Mouse (Mus musculus): Measurements from ENCODE around the gene Bard1. TPM values are rescaled to one million over a fixed set of nuclear protein-coding genes. Genes with fewer than 3 reads are reported as not detected.

Gene Bard1
- polyA plus RNA-seq, 1 experiment from 2014 or later, result 0.95 TPM

DNA sequence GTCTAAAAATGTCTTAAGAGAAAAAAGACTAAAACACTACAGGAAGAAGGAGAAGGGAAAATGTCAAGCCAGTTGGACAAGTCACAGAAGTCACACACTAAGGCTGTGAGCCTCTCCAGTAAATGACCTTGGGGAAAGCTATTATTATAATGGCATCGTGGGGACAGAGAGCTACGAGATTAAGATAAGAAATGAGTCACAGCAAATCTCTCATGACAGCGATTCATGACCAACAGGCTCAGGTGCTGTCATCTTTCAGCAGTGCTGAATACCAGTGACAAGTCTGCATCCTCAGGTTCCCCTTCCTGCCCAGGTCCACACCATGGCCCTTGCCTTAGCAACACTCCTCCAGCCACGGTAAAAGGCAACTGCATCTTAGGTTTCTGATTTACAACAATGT, 46.8 kb downstream of the Bard1 start:
- 67% methylated on average over 4 of the region's 4 CpGs for WGBS
- H3K4me2 ChIP-seq (replicated peaks), result no peak overlapping the region
- H3K27me3 ChIP-seq (ENCODE audit: control insufficient read depth, insufficient read depth, low read length), result no peaks in the 10 kb centered on the region

DNA sequence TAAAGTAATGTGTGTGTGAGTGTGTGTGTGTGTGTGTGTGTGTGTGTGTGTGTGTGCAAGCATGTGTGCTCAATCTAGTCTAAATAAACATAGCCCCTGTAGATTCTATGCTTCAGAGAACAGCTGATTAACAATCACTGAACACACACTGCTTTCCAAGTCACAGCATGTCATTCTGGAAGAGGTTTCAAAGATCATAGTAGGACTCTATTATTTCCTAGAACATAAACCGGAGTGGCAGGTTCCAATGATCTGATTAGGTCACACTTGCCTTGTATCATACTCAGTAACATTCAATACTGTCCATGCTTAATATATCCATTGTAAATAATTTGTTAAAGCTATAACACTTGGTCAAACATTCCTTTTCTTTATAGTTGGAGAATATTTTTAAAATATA, 47.5 kb downstream of the Bard1 start:
- no peak overlapping the region for H3K4me3 ChIP-seq (replicated peaks; ENCODE audit: low read length)
- H3K27me3 ChIP-seq (ENCODE audit: control insufficient read depth, insufficient read depth, low read length), result no peaks in the 10 kb centered on the region
- no peak overlapping the region for H3K27ac ChIP-seq
- no peak for ATAC-seq (ENCODE audit: low FRiP score)
- DNase-seq (ENCODE audit: low spot score), result no peak
- 61% methylated on average over 1 of the region's 1 CpGs for WGBS
- no peak overlapping the region for H3K4me2 ChIP-seq (replicated peaks)
- H3K4me1 ChIP-seq (replicated peaks; ENCODE audit: control insufficient read depth, insufficient read depth, low read length), result no peaks in the 10 kb centered on the region
- H3K36me3 ChIP-seq (replicated peaks; ENCODE audit: control insufficient read depth, insufficient read depth), result no peaks in the 10 kb centered on the region
- H3K9ac ChIP-seq, result no peak overlapping the region
- no peaks in the 10 kb centered on the region for H3K9me3 ChIP-seq (ENCODE audit: control insufficient read depth, low read length)

More for the DNA sequence above, 46.8 kb downstream of the Bard1 start:
- ATAC-seq (ENCODE audit: low FRiP score), result no peak
- no peaks in the 10 kb centered on the region for H3K9me3 ChIP-seq (ENCODE audit: control insufficient read depth, low read length)
- H3K9ac ChIP-seq, result no peak overlapping the region
- no peaks in the 10 kb centered on the region for H3K36me3 ChIP-seq (replicated peaks; ENCODE audit: control insufficient read depth, insufficient read depth)
- DNase-seq (ENCODE audit: low spot score), result no peak
- H3K4me1 ChIP-seq (replicated peaks; ENCODE audit: control insufficient read depth, insufficient read depth, low read length), result no peaks in the 10 kb centered on the region
- H3K27ac ChIP-seq, result no peak overlapping the region
- no peak overlapping the region for H3K4me3 ChIP-seq (replicated peaks; ENCODE audit: low read length)

GRCm38 (mm10) chr1:71052756-71053155, 50.2 kb downstream of the Bard1 start:
- Histone ChIP-seq H3K36me3 (replicated peaks; ENCODE audit: control insufficient read depth, insufficient read depth) (no peaks in the 10 kb centered on the region), H3K4me1 (replicated peaks; ENCODE audit: control insufficient read depth, insufficient read depth, low read length) (no peaks in the 10 kb centered on the region), H3K4me3 (replicated peaks; ENCODE audit: low read length) (no peak overlapping the region), H3K27me3 (ENCODE audit: control insufficient read depth, insufficient read depth, low read length) (no peaks in the 10 kb centered on the region), H3K4me2 (replicated peaks) (no peak overlapping the region), H3K27ac (no peak overlapping the region), H3K9ac (no peak overlapping the region), H3K9me3 (ENCODE audit: control insufficient read depth, low read length) (no peaks in the 10 kb centered on the region)
- no peak for ATAC-seq (ENCODE audit: low FRiP score)
- no peak for DNase-seq (ENCODE audit: low spot score)
- 95% methylated on average over 2 of the region's 2 CpGs for WGBS

DNA sequence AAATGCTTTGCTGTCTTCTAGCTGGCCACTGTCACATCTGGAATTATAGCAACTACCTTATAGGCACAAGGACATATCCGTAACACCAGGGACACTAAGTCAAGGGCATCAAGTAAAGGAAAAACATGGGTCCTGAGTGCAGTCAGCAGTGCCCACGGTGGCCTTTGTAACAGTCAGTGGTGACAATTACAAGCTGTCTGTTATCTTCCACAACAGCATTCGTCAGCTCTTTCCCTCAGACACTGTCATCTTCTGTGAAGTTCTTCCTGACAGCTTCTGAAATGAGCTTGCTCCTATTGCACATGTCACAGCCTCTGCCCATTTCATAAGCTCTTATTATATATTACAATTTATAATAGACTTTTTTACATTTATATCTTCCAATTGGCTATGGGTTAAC, 50.7 kb downstream of the Bard1 start:
- no peak for DNase-seq (ENCODE audit: low spot score)
- ATAC-seq (ENCODE audit: low FRiP score), result no peak
- H3K9ac ChIP-seq, result no peak overlapping the region
- no peaks in the 10 kb centered on the region for H3K36me3 ChIP-seq (replicated peaks; ENCODE audit: control insufficient read depth, insufficient read depth)
- 91% methylated on average over 3 of the region's 3 CpGs for WGBS
- H3K27me3 ChIP-seq (ENCODE audit: control insufficient read depth, insufficient read depth, low read length), result no peaks in the 10 kb centered on the region
- no peak overlapping the region for H3K4me2 ChIP-seq (replicated peaks)
- no peak overlapping the region for H3K27ac ChIP-seq
- H3K4me1 ChIP-seq (replicated peaks; ENCODE audit: control insufficient read depth, insufficient read depth, low read length), result no peaks in the 10 kb centered on the region
- H3K9me3 ChIP-seq (ENCODE audit: control insufficient read depth, low read length), result no peaks in the 10 kb centered on the region
- H3K4me3 ChIP-seq (replicated peaks; ENCODE audit: low read length), result no peak overlapping the region

DNA sequence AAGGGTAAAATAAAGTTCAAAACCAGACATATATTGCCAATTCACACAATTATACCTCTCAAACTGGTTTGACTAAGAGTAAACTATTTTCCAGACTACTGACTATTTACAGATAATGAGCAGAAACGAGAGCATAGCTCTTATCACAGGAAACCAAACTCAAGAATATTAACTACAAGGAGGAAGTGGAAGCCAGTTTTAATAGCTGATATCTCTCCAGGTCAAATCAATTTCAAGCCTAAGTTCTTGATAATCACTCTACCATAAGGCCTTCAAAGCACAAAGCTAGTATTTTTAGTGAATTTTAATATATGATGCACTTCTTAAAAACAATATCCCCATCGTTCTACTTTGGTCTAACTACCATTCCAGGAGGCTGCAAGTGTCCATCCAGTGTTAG, 57.8 kb downstream of the Bard1 start:
- DNase-seq (ENCODE audit: low spot score) (no peak), ATAC-seq (ENCODE audit: low FRiP score) (no peak)
- Histone ChIP-seq H3K27me3 (ENCODE audit: control insufficient read depth, insufficient read depth, low read length) (no peaks in the 10 kb centered on the region), H3K36me3 (replicated peaks; ENCODE audit: control insufficient read depth, insufficient read depth) (no peaks in the 10 kb centered on the region), H3K27ac (no peak overlapping the region), H3K9ac (no peak overlapping the region), H3K9me3 (ENCODE audit: control insufficient read depth, low read length) (no peaks in the 10 kb centered on the region), H3K4me1 (replicated peaks; ENCODE audit: control insufficient read depth, insufficient read depth, low read length) (no peaks in the 10 kb centered on the region), H3K4me2 (replicated peaks) (no peak overlapping the region), H3K4me3 (replicated peaks; ENCODE audit: low read length) (no peak overlapping the region)
- WGBS, result 91% methylated on average over 2 of the region's 2 CpGs

DNA sequence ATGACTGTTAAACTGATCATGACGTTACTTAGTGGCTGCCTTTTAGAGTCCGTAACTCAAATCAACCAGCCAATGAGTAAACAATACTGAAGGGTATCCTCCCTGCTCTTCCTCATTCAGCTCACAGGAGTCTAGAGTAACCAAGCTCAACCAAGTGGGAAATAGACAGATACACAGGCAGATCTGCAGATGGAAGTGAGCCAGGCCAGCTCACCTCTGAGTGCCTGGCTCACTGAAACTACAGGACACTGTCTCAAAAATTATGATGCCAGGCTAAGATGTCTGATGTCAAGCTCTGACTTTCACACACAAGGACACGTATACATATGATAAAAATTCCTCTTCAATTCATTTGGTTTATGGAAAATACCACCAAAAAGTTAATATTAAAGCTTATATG, 59.0 kb downstream of the Bard1 start:
- ATAC-seq (ENCODE audit: low FRiP score), result no peak
- Histone ChIP-seq H3K4me2 (replicated peaks) (no peak overlapping the region), H3K27ac (no peak overlapping the region), H3K4me3 (replicated peaks; ENCODE audit: low read length) (no peak overlapping the region), H3K27me3 (ENCODE audit: control insufficient read depth, insufficient read depth, low read length) (no peaks in the 10 kb centered on the region), H3K9ac (no peak overlapping the region), H3K4me1 (replicated peaks; ENCODE audit: control insufficient read depth, insufficient read depth, low read length) (no peaks in the 10 kb centered on the region), H3K36me3 (replicated peaks; ENCODE audit: control insufficient read depth, insufficient read depth) (no peaks in the 10 kb centered on the region), H3K9me3 (ENCODE audit: control insufficient read depth, low read length) (no peaks in the 10 kb centered on the region)
- WGBS, result 92% methylated on average over 3 of the region's 3 CpGs
- DNase-seq (ENCODE audit: low spot score), result no peak

DNA sequence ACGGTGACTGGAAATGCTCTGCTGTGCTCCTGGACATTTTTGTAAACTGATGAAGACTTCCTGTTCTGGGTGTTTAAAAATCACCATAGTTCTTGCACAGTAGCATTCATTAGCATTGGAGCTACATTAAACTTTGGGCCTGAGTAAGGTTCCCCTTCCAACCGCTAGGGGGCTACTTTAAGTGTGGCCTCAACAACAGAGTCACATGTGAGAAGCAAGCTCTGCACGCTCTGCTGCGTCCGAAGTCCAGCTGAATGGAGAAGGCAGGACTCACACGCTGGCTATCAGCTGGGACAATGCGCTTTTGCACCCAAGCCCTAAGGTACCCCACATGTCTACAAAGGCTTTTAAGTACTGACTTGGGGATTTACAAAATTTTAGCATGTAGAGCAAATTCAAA, 65.9 kb downstream of the Bard1 start:
- DNase-seq (ENCODE audit: low spot score) (no peak), ATAC-seq (ENCODE audit: low FRiP score) (peak; percentile 69; the same call in 1 of the 2 replicates)
- Histone ChIP-seq H3K4me2 (replicated peaks) (no peak overlapping the region), H3K27ac (no peak overlapping the region), H3K27me3 (ENCODE audit: control insufficient read depth, insufficient read depth, low read length) (no peaks in the 10 kb centered on the region), H3K4me1 (replicated peaks; ENCODE audit: control insufficient read depth, insufficient read depth, low read length) (no peaks in the 10 kb centered on the region), H3K36me3 (replicated peaks; ENCODE audit: control insufficient read depth, insufficient read depth) (no peaks in the 10 kb centered on the region), H3K9me3 (ENCODE audit: control insufficient read depth, low read length) (no peaks in the 10 kb centered on the region), H3K9ac (no peak overlapping the region), H3K4me3 (replicated peaks; ENCODE audit: low read length) (no peak overlapping the region)
- 47% methylated on average over 7 of the region's 7 CpGs for WGBS

- ATAC-seq (ENCODE audit: low FRiP score) (no peak), DNase-seq (ENCODE audit: low spot score) (no peak)
- H3K4me1 ChIP-seq (replicated peaks; ENCODE audit: control insufficient read depth, insufficient read depth, low read length), result no peaks in the 10 kb centered on the region
- WGBS, result 57% methylated on average over 1 of the region's 1 CpGs
- no peaks in the 10 kb centered on the region for H3K27me3 ChIP-seq (ENCODE audit: control insufficient read depth, insufficient read depth, low read length)
- no peaks in the 10 kb centered on the region for H3K36me3 ChIP-seq (replicated peaks; ENCODE audit: control insufficient read depth, insufficient read depth)
- H3K9me3 ChIP-seq (ENCODE audit: control insufficient read depth, low read length), result no peaks in the 10 kb centered on the region
- no peak overlapping the region for H3K27ac ChIP-seq
- no peak overlapping the region for H3K4me2 ChIP-seq (replicated peaks)
- no peak overlapping the region for H3K9ac ChIP-seq
- no peak overlapping the region for H3K4me3 ChIP-seq (replicated peaks; ENCODE audit: low read length)
These were observed 67.4 kb downstream of the Bard1 start for GRCm38 (mm10) chr1:71035565-71035964.

- H3K36me3 ChIP-seq (replicated peaks; ENCODE audit: control insufficient read depth, insufficient read depth), result no peaks in the 10 kb centered on the region
- WGBS, result 89% methylated on average over 5 of the region's 5 CpGs
- DNase-seq (ENCODE audit: low spot score) (no peak), ATAC-seq (ENCODE audit: low FRiP score) (no peak)
- no peak overlapping the region for H3K27ac ChIP-seq
- H3K4me3 ChIP-seq (replicated peaks; ENCODE audit: low read length), result no peak overlapping the region
- no peak overlapping the region for H3K9ac ChIP-seq
- H3K4me2 ChIP-seq (replicated peaks), result no peak overlapping the region
- no peaks in the 10 kb centered on the region for H3K27me3 ChIP-seq (ENCODE audit: control insufficient read depth, insufficient read depth, low read length)
- H3K9me3 ChIP-seq (ENCODE audit: control insufficient read depth, low read length), result no peaks in the 10 kb centered on the region
- H3K4me1 ChIP-seq (replicated peaks; ENCODE audit: control insufficient read depth, insufficient read depth, low read length), result no peaks in the 10 kb centered on the region
These were observed 80.2 kb downstream of the Bard1 start for GRCm38 (mm10) chr1:71022766-71023165.

DNA sequence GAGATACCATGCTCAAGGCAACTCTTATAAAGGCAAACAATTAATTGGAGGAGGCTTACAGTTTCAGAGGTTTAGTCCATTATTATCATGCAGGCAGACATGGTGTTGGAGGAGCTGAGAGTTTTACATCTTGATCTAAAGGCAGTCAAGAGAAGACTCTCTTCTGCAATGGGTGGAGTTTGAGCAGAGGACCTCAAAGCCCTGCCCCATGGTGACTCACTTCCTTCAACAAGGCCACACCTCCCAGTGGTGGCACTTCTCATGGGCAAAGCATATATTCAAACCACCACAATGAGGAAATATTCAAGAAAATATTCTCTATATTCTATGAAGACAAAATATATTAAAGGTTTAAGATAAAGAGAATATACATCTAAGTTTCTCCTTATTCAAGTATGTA, 88.6 kb downstream of the Bard1 start:
- no peak overlapping the region for H3K4me2 ChIP-seq (replicated peaks)
- no peaks in the 10 kb centered on the region for H3K9me3 ChIP-seq (ENCODE audit: control insufficient read depth, low read length)
- no peak overlapping the region for H3K27ac ChIP-seq
- no peaks in the 10 kb centered on the region for H3K4me1 ChIP-seq (replicated peaks; ENCODE audit: control insufficient read depth, insufficient read depth, low read length)
- ATAC-seq (ENCODE audit: low FRiP score) (no peak), DNase-seq (ENCODE audit: low spot score) (no peak)
- H3K36me3 ChIP-seq (replicated peaks; ENCODE audit: control insufficient read depth, insufficient read depth), result no peaks in the 10 kb centered on the region
- H3K27me3 ChIP-seq (ENCODE audit: control insufficient read depth, insufficient read depth, low read length), result no peaks in the 10 kb centered on the region
- H3K9ac ChIP-seq, result no peak overlapping the region
- no peak overlapping the region for H3K4me3 ChIP-seq (replicated peaks; ENCODE audit: low read length)
